Mouse (Mus musculus) urinary bladder, postnatal 4 days (tissue): ENCODE data around the gene Mxd4.
A peak's percentile ranks its signal among the peaks of the same experiment; 100 is the strongest.

Source experiments
- DNase-seq, 2 experiments: peaks; one replicate each; pipeline ENCODE4 v3.0.0; 2021 to 2022; ENCODE audit warnings: low spot score in 2 of 2

The Mxd4 gene

GRCm38 (mm10) chr5:34187601-34188316 lies at the start of gene Mxd4:
Gene Mxd4 (minus strand): TSS chr5:34187720.
- DNase-seq, result peak; percentile 98

DNA sequence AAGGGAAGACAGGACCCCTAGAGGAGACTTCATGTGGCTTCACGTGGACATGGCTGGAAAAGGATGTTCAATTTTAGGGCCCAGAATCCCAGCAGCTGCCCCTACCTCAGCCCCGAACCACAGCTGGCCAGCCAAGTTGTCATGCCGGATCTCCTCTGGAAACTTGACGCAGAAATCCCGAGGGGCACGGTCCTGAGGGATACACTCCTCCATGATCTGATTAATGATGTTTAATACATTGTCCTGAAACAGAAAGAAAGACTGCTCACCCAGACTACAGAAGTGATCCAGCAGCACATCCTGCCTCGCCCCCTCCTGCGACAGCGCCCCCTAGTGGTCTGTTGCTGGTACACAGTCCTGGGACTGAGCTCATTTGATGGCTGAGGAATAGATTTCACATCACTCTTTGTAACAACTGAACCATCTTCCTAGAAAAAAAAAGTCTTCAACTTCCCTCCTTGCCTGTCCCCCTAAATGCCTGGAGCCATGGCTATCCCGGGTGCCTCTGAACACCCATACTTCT lies 48.4 kb upstream of the Mxd4 start:
- no peak for DNase-seq

- no peak for DNase-seq
These were observed 47.5 kb upstream of the Mxd4 start for GRCm38 (mm10) chr5:34235056-34235455.

DNA sequence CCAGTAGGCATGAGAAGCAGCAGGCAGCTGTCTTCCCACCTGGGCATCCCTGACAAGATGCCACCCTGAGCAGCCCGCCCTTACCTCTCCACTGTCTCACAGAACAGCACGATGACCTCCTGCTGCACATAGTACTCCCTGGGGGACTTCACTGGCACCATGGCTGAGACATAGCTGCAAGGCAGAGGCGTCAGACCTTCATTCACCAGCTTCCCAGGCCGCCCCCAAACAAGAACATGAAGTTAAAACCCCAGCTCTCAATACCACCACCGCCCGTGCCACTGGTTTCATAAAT lies 45.6 kb upstream of the Mxd4 start:
- no peak for DNase-seq

GRCm38 (mm10) chr5:34232481-34233220 lies 45.1 kb upstream of the Mxd4 start:
- DNase-seq, result no peak

DNA sequence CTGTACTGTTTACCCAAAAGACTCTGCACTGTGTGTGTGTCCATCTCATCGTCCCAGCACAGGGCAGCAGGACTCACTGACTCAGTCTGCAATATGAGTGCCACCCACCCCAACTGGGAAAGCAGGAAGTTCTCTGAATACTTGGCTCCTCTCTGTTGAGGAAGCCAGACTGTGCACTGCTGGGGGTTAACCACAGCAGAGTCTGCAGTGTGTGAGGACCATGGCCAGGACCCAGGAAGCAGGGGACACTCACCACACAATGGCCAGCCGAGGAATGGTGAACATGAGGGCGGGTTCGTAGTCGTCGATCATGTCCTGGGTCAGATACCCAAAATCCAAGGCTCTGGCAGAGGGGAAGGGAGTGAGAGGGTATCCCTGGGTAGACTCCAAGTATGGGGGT lies 44.4 kb upstream of the Mxd4 start:
- DNase-seq, result no peak

DNA sequence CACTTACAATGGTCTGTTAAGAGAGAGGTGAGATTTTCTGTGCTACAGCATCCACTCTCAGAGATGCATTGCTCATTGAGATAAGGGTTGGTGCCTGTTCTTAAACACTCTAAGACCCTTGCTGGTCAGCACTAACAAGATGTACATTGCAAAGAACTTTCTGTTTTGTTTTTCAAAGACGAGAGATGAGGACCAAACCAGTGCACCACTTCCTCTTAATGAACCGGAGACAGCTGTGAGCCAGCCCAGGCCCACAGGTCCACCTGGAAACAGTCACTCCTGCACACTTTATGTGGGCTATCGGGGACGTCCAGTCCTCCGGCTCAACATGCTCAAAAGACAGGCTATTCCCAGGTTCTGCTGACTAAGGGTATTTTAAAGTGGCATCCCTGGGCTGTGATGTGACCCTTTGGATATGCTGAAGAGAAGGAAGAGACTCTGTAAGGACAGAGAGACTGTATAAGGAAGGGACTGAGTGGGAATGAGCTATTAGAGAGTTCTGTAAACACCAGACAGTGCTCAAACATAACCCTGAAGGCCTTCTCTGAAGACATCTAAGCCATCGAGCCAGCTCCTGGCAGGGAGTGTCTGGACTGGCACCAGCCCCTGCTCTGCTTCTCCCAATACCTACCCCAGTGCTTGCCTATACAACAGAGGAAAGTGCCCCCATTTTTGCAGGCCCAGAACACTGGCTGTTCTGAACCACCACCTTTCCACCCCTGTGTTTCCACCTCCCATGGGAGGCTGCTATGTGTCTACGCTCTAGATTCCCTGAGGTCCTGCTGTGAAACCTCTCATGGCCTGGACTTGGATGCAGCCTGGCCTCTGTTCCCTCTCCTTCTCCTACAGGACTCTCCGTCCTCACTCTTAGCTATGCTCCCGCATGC lies 43.3 kb upstream of the Mxd4 start:
- DNase-seq, result no peak

DNA sequence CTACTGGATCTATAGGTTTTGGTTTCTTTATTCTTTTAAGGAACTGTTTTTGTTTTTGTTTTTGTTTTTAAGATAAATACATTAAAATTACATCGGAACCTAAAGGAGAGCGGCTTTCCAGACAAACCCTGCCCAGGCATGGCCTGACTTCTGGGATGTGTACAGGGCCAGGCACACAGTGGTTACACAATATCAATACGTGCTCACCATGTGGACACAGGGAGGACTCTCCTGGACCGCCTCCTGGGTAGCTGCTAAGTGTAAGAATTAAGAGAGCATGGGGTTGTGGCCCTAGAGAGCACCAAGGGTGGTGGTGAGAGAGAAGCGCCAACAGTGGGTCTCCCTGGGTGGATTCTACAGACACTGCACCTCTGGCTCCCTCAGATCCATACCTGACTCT lies 42.0 kb upstream of the Mxd4 start:
- no peak for DNase-seq

DNA sequence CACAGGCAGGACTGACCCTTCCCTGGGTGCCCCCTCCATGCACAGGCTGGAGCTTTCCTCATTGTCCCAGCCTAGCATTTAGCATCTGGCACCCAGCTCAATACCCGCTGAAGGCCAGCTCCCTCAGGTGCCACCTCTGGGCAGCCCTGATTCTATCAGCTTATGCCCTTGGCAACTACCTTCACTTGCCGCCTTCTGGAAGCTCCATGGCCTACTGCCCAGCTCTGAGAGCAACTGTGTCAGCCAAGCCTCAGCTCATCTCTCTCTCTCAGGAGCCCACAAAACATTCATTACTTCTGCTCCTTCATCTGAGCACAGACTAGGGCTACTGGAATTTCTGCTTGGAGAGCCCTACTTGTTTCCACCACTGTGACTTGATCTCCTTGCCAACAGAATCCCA lies 38.0 kb upstream of the Mxd4 start:
- no peak for DNase-seq

DNA sequence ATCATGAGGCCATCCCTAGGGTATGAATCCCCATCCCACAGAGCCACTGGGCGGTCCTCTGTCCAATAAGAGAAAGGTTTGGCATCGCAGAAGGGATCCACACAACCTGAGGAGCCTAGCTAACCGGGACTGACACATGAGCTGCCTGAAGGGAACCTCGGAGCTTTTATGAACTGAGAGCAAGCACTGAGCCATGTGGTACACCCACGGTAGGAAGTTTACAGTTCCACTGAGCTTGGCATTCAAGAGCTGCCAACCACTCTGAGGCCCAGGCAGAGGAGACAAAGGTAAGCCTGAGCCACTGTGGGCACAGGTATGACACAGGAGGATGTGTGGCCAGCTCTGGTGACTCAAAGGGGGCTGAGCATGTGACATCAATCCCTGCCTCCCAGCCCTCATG lies 37.0 kb upstream of the Mxd4 start:
- DNase-seq, result no peak

- no peak for DNase-seq
These were observed 32.5 kb upstream of the Mxd4 start for GRCm38 (mm10) chr5:34220001-34220400.

DNA sequence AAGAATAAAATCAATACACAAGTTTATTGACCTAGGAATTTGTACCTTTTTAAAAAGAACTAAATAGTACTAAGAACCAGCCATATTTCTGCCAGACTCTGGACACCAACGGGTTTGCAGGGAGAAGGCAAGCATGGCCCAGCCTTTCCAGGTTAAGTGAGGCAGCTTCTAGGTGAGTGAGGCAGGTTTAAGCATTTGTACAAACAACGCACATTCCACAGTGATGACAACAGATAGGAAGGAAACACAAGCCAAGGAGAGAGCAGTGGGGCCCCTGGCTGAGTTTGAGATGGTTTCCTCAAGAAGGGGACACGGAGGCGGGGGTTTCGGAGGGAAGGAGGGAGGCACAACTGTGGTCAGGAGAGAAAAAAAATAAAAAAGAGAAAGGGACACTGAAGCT lies 31.2 kb upstream of the Mxd4 start:
- no peak for DNase-seq

GRCm38 (mm10) chr5:34217756-34218155 lies 30.2 kb upstream of the Mxd4 start:
- DNase-seq, result no peak

DNA sequence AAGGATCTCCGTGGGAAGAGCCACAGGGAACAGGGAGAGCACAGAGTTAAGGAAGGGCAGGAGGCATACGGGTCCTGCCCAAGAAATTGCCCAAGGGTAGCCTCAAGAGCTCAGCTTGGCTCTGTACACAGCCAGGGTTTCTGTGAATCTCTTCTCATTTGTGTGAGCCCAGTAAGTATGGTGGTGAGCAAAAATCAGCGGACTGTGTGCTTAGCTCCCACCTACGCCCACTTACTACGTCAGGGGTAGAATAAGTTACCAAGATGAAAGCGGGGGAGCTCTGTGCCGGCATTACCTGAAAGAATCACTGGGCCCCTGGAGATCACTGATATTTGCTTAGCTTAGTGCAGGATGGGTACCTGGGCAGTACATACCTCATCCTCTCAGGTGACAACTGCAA lies 28.5 kb upstream of the Mxd4 start:
- DNase-seq, result no peak

DNA sequence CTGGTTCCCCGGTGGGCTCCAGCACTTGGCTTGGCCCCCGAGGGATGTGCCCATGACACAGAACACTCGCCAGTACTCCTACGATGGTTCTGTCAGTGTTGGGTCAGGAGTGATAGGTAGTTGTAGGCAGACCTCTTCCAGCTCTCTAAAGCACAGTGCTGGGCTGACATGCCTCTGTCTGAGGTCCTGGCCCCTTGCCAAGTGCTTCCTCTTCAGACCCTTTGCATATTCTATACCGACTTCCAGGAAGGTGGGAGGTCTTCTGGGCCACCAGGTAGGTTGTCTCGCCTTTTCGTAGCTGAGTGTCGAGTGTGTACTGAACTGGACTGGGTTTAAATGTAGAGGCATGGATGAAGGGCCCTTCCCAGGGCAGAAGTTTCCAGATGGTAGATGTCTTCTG lies 26.1 kb upstream of the Mxd4 start:
- DNase-seq, result no peak

DNA sequence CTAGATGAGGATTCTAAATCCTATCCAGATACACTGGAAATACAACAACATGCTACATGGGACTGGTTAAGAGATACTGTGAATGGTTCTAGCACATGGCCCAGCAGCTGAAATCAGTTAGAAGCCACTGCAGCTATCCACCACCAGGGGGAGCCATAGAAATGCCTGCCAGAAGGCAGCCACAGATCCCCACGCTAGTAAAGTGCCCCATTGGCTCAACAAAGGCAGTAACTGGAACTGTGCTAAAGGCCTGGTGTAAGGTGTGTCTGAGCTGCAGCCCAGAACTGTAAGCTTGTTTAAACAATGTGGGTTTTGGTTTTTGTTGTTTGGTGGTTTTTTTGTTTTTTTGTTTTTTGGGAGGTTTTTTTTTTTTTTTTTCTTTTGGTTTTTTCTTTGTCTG lies 22.8 kb upstream of the Mxd4 start:
- peak; percentile 66 to 78 for DNase-seq

GRCm38 (mm10) chr5:34207503-34207902 lies 20.0 kb upstream of the Mxd4 start:
- DNase-seq, result no peak

DNA sequence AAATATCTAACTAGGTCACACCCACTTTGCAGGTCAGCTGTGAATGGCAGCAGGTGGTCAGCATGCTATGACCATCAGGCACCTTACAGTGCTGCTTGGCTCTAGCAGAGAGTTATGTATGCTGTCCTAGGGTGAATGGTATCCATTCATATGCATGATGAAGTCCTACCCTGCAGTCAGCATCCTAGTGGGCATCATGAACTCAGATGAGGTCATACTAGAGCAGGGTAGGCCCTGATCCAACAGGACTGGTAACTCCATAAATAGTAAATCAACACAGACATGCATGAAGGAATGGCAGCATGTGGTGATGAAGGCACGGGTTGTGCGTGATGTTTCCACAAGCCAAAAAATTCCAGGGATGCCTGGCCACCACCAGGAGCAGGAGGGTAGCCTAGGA lies 18.3 kb upstream of the Mxd4 start:
- no peak for DNase-seq

DNA sequence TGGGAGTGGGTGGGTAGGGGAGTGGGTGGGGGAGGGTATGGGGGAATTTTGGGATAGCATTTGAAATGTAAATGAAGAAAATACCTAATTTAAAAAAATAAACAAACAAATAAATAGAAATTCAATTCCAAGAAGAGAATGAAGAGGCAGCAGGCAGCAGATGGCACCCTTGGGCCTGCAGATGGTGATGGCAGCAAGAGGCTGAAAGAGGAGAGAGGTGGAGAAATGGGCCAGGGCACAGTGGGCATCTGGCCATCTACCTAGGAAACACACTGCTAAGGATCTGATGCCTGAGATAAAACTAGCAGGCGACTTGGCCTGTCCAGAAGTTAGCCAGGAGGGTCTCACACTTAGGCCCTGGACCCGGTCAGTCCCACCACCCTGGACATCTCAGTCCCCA lies 17.4 kb upstream of the Mxd4 start:
- no peak for DNase-seq

GRCm38 (mm10) chr5:34202006-34202405 lies 14.5 kb upstream of the Mxd4 start:
- no peak for DNase-seq

GRCm38 (mm10) chr5:34201396-34201795 lies 13.9 kb upstream of the Mxd4 start:
- no peak for DNase-seq

- no peak for DNase-seq
These were observed 11.1 kb upstream of the Mxd4 start for GRCm38 (mm10) chr5:34198615-34199014.

DNA sequence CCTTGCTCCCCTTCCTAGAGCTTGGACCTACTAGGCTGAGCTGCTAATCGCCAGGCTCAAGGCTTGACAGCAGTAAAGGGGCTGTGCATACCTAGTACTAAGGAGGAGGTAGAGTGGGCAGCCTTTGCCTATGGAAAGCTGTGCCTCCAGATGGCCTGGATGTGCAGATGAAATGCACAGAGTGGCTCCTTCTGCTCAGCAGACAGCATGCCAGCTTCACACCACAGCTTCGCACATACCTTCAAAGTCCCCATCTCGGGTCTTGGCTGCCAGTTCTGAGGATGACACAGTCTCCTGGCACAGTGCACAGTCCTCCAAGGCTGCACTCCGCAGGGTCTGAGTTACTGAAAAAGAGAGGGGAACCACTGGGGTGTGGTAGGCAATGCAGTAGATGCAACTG lies 9.7 kb upstream of the Mxd4 start:
- DNase-seq, result no peak
